Mouse (Mus musculus): ENCODE data around the gene Lpcat4.

The Lpcat4 gene

GRCm38 (mm10) chr2:112239212-112239934 lies at the start of gene Lpcat4:
Lpcat4 (plus strand) TSS chr2:112239468.
- peak; percentile 89 for DNase-seq

GRCm38 (mm10) chr2:112196859-112197258 lies 42.4 kb upstream of the Lpcat4 start:
- peak; percentile 7 for DNase-seq

- no peak for DNase-seq
These were observed 36.2 kb upstream of the Lpcat4 start for GRCm38 (mm10) chr2:112203056-112203455.

- DNase-seq: peak; percentile 18
These were observed 29.1 kb upstream of the Lpcat4 start for GRCm38 (mm10) chr2:112210142-112210541.

GRCm38 (mm10) chr2:112210699-112211098 lies 28.6 kb upstream of the Lpcat4 start:
- no peak for DNase-seq

GRCm38 (mm10) chr2:112215977-112216376 lies 23.3 kb upstream of the Lpcat4 start:
- no peak for DNase-seq

- no peak for DNase-seq
These were observed 21.7 kb upstream of the Lpcat4 start for GRCm38 (mm10) chr2:112217614-112218013.

GRCm38 (mm10) chr2:112220880-112221279 lies 18.4 kb upstream of the Lpcat4 start:
- no peak for DNase-seq

- no peak for DNase-seq
These were observed 16.7 kb upstream of the Lpcat4 start for GRCm38 (mm10) chr2:112222607-112223006.

- DNase-seq: no peak
These were observed 14.9 kb upstream of the Lpcat4 start for GRCm38 (mm10) chr2:112224356-112224755.

GRCm38 (mm10) chr2:112232623-112233022 lies 6.6 kb upstream of the Lpcat4 start:
- no peak for DNase-seq

GRCm38 (mm10) chr2:112236620-112237019 lies 2.6 kb upstream of the Lpcat4 start:
- no peak for DNase-seq

GRCm38 (mm10) chr2:112238006-112238405 lies 1.3 kb upstream of the Lpcat4 start:
- no peak for DNase-seq

- peak; percentile 54 for DNase-seq
These were observed 860 bp downstream of the Lpcat4 start for GRCm38 (mm10) chr2:112239935-112240721.

GRCm38 (mm10) chr2:112241787-112242186 lies 2.5 kb downstream of the Lpcat4 start:
- no peak for DNase-seq

GRCm38 (mm10) chr2:112245307-112245706 lies 6.0 kb downstream of the Lpcat4 start:
- no peak for DNase-seq

GRCm38 (mm10) chr2:112246193-112246592 lies 6.9 kb downstream of the Lpcat4 start:
- DNase-seq: no peak

- DNase-seq: no peak
These were observed 8.1 kb downstream of the Lpcat4 start for GRCm38 (mm10) chr2:112247323-112247722.

GRCm38 (mm10) chr2:112249780-112250453 lies 10.6 kb downstream of the Lpcat4 start:
- DNase-seq: no peak

GRCm38 (mm10) chr2:112254675-112255515 lies 15.6 kb downstream of the Lpcat4 start:
- DNase-seq: no peak

GRCm38 (mm10) chr2:112259241-112259962 lies 20.1 kb downstream of the Lpcat4 start, which contains the start of gene Nutm1:
Nutm1 (minus strand) TSS chr2:112259291.
- no peak for DNase-seq

All from cerebellum, adult 11 months (tissue).